ENCODE assay signal across 8 mouse cellular contexts in genomic region chr7:126199691-126200102, GRCm38 (mm10). TPM values are rescaled to one million over a fixed set of nuclear protein-coding genes. Genes with fewer than 3 reads are reported as not detected.
DNase-seq lines count a peak whose midpoint lies in the region; ATAC-seq lines count a peak whose summit lies in the region.

No protein-coding gene starts in this region.

- ATAC-seq in forebrain, embryonic 15.5 days (replicated peaks), result peak; percentile 57
- ATAC-seq in hindbrain, embryonic 13.5 days (ENCODE audit: low FRiP score), result peak; percentile 67
- peak; percentile 48 for ATAC-seq in megakaryocyte, adult 5-6 weeks (ENCODE audit: poor library complexity, severe bottlenecking)

- H3K4me3 ChIP-seq in forebrain, embryonic 15.5 days, result peak overlapping the region; percentile 70
- H3K4me3 ChIP-seq in hindbrain, embryonic 13.5 days, result peak overlapping the region; percentile 96

- peak overlapping the region; percentile 85 for H3K4me2 ChIP-seq in forebrain, embryonic 15.5 days (replicated peaks)
- H3K4me2 ChIP-seq in hindbrain, embryonic 13.5 days, result peak overlapping the region; percentile 84

- intact Hi-C loops in left cerebral cortex, postnatal 10 days (cut with DNase I), result no loop called here

- H3K27me3 ChIP-seq in forebrain, embryonic 15.5 days, result no peaks in the 10 kb centered on the region
- H3K27me3 ChIP-seq in hindbrain, embryonic 13.5 days, result 0 out of 2 replicates have a peak, but pooled peaks cover 2% of the 10 kb centered on the region

- under 1% methylated on average over 25 of the region's 27 CpGs for WGBS in forebrain, embryonic 15.5 days
- WGBS in hindbrain, embryonic 13.5 days, result under 1% methylated on average over 27 of the region's 27 CpGs

- peak overlapping the region; percentile 85 for H3K27ac ChIP-seq in forebrain, embryonic 15.5 days (replicated peaks)
- peak overlapping the region; percentile 93 for H3K27ac ChIP-seq in hindbrain, embryonic 13.5 days

- DNase-seq in R1 (ENCODE audit: low read depth, low spot score), result peak; percentile 78
- peak; percentile 53 to 60 for DNase-seq in cerebellum, adult 18-20 months
- peak; percentile 38 to 70 for DNase-seq in left cerebral cortex, postnatal 10 days (ENCODE audit: extremely low spot score in 1 of 2, low spot score in 2 of 2)
- DNase-seq in right cerebral cortex, adult 2 months (ENCODE audit: low spot score in 2 of 2), result peak; percentile 27 to 45
- peak; percentile 64 for DNase-seq in yolk sac, embryonic 10.5 days (ENCODE audit: low spot score)

- no peaks in the 10 kb centered on the region for H3K36me3 ChIP-seq in forebrain, embryonic 15.5 days
- no peaks in the 10 kb centered on the region for H3K36me3 ChIP-seq in hindbrain, embryonic 13.5 days

- peaks cover 33% of the 10 kb centered on the region for H3K4me1 ChIP-seq in forebrain, embryonic 15.5 days
- H3K4me1 ChIP-seq in hindbrain, embryonic 13.5 days (replicated peaks), result peaks cover 38% of the 10 kb centered on the region

- H3K9me3 ChIP-seq in forebrain, embryonic 15.5 days, result no peaks in the 10 kb centered on the region
- no peaks in the 10 kb centered on the region for H3K9me3 ChIP-seq in hindbrain, embryonic 13.5 days

- peak overlapping the region; percentile 96 for H3K9ac ChIP-seq in forebrain, embryonic 15.5 days (replicated peaks)
- peak overlapping the region; percentile 98 for H3K9ac ChIP-seq in hindbrain, embryonic 13.5 days

RNA-seq across cellular contexts. Expression of gene Xpo6, which starts 0.6 kb away (rescaled TPM):
- polyA plus RNA-seq in forebrain, embryonic 15.5 days (2015; fragmentation: Nextera tagmentation; extraction: Ambion mirVana), result 48.7 and 51.2 TPM in 2 replicates
- polyA plus RNA-seq in hindbrain, embryonic 13.5 days (2015; fragmentation: Nextera tagmentation; extraction: Ambion mirVana), result 45.8 and 46.8 TPM in 2 replicates
- total RNA-seq in left cerebral cortex, postnatal 10 days (2021), result 100 to 1,000 TPM; 101 to 103 TPM
- total RNA-seq in megakaryocyte, adult 5-6 weeks (2015), result 128 and 140 TPM in 2 replicates
- 58.6 and 65.2 TPM in 2 replicates for total RNA-seq in megakaryocyte, adult 5-6 weeks (2017)

Comparison
In these comparisons a context has a peak if more than half of its experiments do, and no peak if none do; other contexts are left out.
1. Peak in every context shown above with its lines: DNase-seq, ATAC-seq, H3K4me3 ChIP-seq and H3K27ac ChIP-seq.